Mouse (Mus musculus) left cerebral cortex, adult 18-20 months (tissue): ENCODE measurements around the gene Tmem238. TPM values are rescaled to one million over a fixed set of nuclear protein-coding genes. Genes with fewer than 3 reads are reported as not detected.
"Not testable (repeated sequence)": the region's sequence is repeated elsewhere in the genome, so short reads cannot be mapped to it uniquely, and the experiment has no call there.

Experiments
- DNase-seq, 2 experiments: peaks; one replicate each; pipeline ENCODE4 v3.0.0; 2021 to 2022; ENCODE audit warnings: low spot score in 2 of 2, mixed read lengths in 1 of 2
- long read RNA-seq, 2 experiments: library from polyadenylated mRNA; stranded (forward); transcript quantifications; one replicate each; pipeline ENCODE4 v2.0.0; 2021
- total RNA-seq, 2 experiments: library from RNA; stranded (reverse); gene quantifications; 2 replicates each; pipeline ENCODE4 v1.2.3; 2021

The Tmem238 gene
- 1 to 10 TPM; 2.0 to 3.1 TPM for total RNA-seq
- long read RNA-seq, experiment 1, partial matches to known transcripts = 0 of 4 reads
- long read RNA-seq, experiment 1, other reads (novel, unspliced or antisense) = 1 of 4 reads
- long read RNA-seq, experiment 2, partial matches to known transcripts = 0 of 2 reads
- long read RNA-seq, experiment 2, other reads (novel, unspliced or antisense) = 0 of 2 reads

GRCm38 (mm10) chr7:4789436-4789935 lies at the start of gene Tmem238:
TSS of gene Tmem238 (minus strand) at chr7:4789656.
- no peak for DNase-seq

GRCm38 (mm10) chr7:4837639-4838038 lies 48.2 kb upstream of the Tmem238 start:
- DNase-seq = no peak

- peak; percentile 47 to 53 for DNase-seq
Measured at GRCm38 (mm10) chr7:4836351-4836792, 46.9 kb upstream of the Tmem238 start.

GRCm38 (mm10) chr7:4835631-4836327 lies 46.3 kb upstream of the Tmem238 start:
- DNase-seq = no peak

GRCm38 (mm10) chr7:4830476-4830875 lies 41.0 kb upstream of the Tmem238 start:
- no peak for DNase-seq

- DNase-seq = no peak
Measured at GRCm38 (mm10) chr7:4825365-4825764, 35.9 kb upstream of the Tmem238 start.

GRCm38 (mm10) chr7:4822162-4822907 lies 32.9 kb upstream of the Tmem238 start:
- DNase-seq = no peak

- peak in 1 of 2 experiments; percentile 35 for DNase-seq
Measured at GRCm38 (mm10) chr7:4821690-4822089, 32.2 kb upstream of the Tmem238 start.

GRCm38 (mm10) chr7:4820925-4821324 lies 31.5 kb upstream of the Tmem238 start:
- DNase-seq = not testable (repeated sequence)

- DNase-seq = no peak
Measured at GRCm38 (mm10) chr7:4816559-4816958, 27.1 kb upstream of the Tmem238 start.

- DNase-seq = no peak
Measured at GRCm38 (mm10) chr7:4813105-4813791, 23.8 kb upstream of the Tmem238 start.

- DNase-seq = peak; percentile 95 to 98
Measured at GRCm38 (mm10) chr7:4812303-4813104, 23.0 kb upstream of the Tmem238 start, which contains the start of gene Ube2s. TSS of gene Ube2s (minus strand) at chr7:4812590.

GRCm38 (mm10) chr7:4811842-4812302 lies 22.4 kb upstream of the Tmem238 start:
- no peak for DNase-seq

- DNase-seq = not testable (repeated sequence)
Measured at GRCm38 (mm10) chr7:4811131-4811530, 21.7 kb upstream of the Tmem238 start.

- no peak for DNase-seq
Measured at GRCm38 (mm10) chr7:4806716-4807115, 17.3 kb upstream of the Tmem238 start.

GRCm38 (mm10) chr7:4802247-4802646 lies 12.8 kb upstream of the Tmem238 start:
- no peak for DNase-seq

- no peak for DNase-seq
Measured at GRCm38 (mm10) chr7:4795767-4796433, 6.4 kb upstream of the Tmem238 start.

GRCm38 (mm10) chr7:4794631-4795168 lies 5.2 kb upstream of the Tmem238 start:
- DNase-seq = no peak

GRCm38 (mm10) chr7:4793674-4794073 lies 4.2 kb upstream of the Tmem238 start:
- DNase-seq = no peak
